Mouse (Mus musculus) hindbrain, postnatal 0 days (tissue): ENCODE data around the gene Cers2. TPM values are rescaled to one million over a fixed set of nuclear protein-coding genes. Genes with fewer than 3 reads are reported as not detected.
"Not testable (repeated sequence)": the region's sequence is repeated elsewhere in the genome, so short reads cannot be mapped to it uniquely, and the experiment has no call there.

Experiments used
- ATAC-seq: fragments of 200-750 bp; cut with Nextera tagmentation; 2 replicates; pipeline ENCODE4 v1.8.0; 2017; ENCODE audit warnings: mild to moderate bottlenecking, moderate TSS enrichment, moderate library complexity
- DNase-seq: peaks from one replicate; pipeline ENCODE4 v3.0.0-alpha.2; 2015; ENCODE audit warnings: low spot score
- H3K27ac ChIP-seq: fragments of 300-500 bp; sonication (generic); 2 replicates; pipeline ENCODE4 v1.5.1; 2014; ENCODE audit warnings: mild to moderate bottlenecking
- H3K27me3 ChIP-seq: fragments of 300-500 bp; sonication (generic); 2 replicates; pipeline ENCODE4 v1.6.1; 2014; ENCODE audit warnings: low read length, mixed read lengths; ENCODE audit not compliant: insufficient read depth
- H3K36me3 ChIP-seq: fragments of 300-500 bp; sonication (generic); 2 replicates; pipeline ENCODE4 v1.6.1; 2014; ENCODE audit warnings: low read length, mixed read lengths; ENCODE audit not compliant: insufficient read depth
- H3K4me1 ChIP-seq: fragments of 300-500 bp; sonication (generic); 2 replicates; pipeline ENCODE4 v1.6.1; 2014; ENCODE audit warnings: antibody characterized with exemption, low read length, mixed read lengths; ENCODE audit not compliant: insufficient read depth
- H3K4me2 ChIP-seq: fragments of 300-500 bp; sonication (generic); 2 replicates; pipeline ENCODE4 v1.6.1; 2014; ENCODE audit warnings: low read depth, mild to moderate bottlenecking, low read length, moderate library complexity, mixed read lengths
- H3K4me3 ChIP-seq: fragments of 300-500 bp; sonication (generic); 2 replicates; pipeline ENCODE4 v1.5.1; 2014; ENCODE audit warnings: low read length
- H3K9ac ChIP-seq: fragments of 300-500 bp; sonication (generic); replicated peaks from 2 replicates; pipeline ENCODE4 v1.6.1; 2014; ENCODE audit warnings: mild to moderate bottlenecking, low read length, moderate library complexity, mixed read lengths
- H3K9me3 ChIP-seq: fragments of 300-500 bp; sonication (generic); 2 replicates; pipeline ENCODE4 v1.6.1; 2016; ENCODE audit warnings: low read length, mixed read lengths
- CTCF ChIP-seq: IDR thresholded peaks from 2 replicates; pipeline ENCODE4 v1.5.1; 2016; ENCODE audit warnings: antibody characterized with exemption, control low read depth, low read depth
- WGBS: fragments of 180-500 bp; shearing (Covaris S2); extraction: QIAGEN DNeasy Blood & Tissue Kit; methylation state at CpG from one replicate; pipeline ENCODE4 v1.1.7; 2014; 5-methylcytosine and 5-hydroxymethylcytosine counted together
- polyA plus RNA-seq: library from polyadenylated mRNA; unstranded; fragments of >200 nt; fragmentation: Nextera tagmentation; extraction: Ambion mirVana; gene quantifications from 2 replicates; pipeline ENCODE4 v1.2.1, GENCODE M21; 2015
- total RNA-seq: library from RNA; depleted of rRNA; stranded (reverse); fragments of >200 nt; gene quantifications from 2 replicates; pipeline ENCODE4 v1.2.3, GENCODE M21; 2014

Gene Cers2
- total and polyA plus RNA-seq, 2 experiments from 2014 or later, result 64.0 to 87.4 TPM

DNA sequence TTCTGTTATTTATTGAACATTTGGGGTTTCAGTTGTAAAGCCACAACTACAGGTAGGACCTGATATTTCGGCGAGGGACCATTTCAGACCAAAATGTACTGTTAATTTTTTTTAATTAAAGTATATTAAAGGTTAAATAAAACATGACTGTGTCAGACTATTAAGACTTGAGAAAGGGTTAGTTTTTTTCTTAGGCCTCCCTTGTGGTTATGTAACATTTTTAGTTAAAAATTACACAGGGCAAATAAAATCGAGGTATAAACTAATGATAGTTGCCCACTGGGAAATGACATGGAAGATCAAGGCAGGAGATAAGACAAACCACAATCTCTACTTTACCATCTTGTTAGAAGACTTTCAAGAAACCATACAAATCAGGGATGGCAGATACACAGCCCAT lies 8.8 kb downstream of the Cers2 start:
- H3K27me3 ChIP-seq, result no peaks in the 10 kb centered on the region
- no peak overlapping the region for H3K4me3 ChIP-seq
- 91% methylated on average over 3 of the region's 3 CpGs for WGBS
- H3K9ac ChIP-seq, result no peak overlapping the region
- TF ChIP-seq CTCF, result no peak
- DNase-seq, result no peak
- no peaks in the 10 kb centered on the region for H3K4me1 ChIP-seq
- no peak overlapping the region for H3K27ac ChIP-seq
- peaks cover 69% of the 10 kb centered on the region for H3K36me3 ChIP-seq
- ATAC-seq, result no peak
- no peaks in the 10 kb centered on the region for H3K9me3 ChIP-seq
- no peak overlapping the region for H3K4me2 ChIP-seq

DNA sequence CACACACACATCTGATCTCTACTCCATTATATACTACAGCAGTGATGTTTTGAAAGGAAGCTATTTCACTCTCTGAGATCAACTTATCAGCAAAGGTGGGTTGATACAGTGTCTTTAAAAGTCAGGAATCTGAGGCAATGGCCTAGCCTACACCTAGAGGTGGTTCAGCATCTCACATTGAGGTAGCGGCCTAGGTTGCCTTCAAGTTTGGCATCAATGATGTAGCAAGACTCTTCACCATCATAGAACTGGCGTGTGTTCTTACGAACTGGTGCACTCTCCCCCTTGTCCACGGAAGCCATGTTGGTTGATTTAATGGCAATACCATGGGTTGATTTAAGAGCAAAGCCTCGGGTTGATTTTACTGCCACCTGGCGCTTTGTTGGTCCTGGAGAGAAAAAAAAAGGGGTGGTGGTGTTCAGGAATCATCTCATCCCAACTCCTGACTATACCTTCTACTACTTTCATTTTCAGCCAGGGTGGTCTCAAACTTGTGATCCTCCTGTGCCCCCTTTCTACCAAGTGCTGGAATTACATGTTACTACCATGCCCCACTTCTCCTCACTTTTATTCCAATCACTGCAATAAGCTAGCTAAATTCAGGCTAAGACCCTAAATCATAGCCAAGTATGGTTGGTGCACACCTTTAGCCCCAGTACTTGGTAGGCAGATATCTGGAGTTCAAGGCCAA lies 10.0 kb downstream of the Cers2 start:
- Histone ChIP-seq H3K4me1 (no peaks in the 10 kb centered on the region), H3K9ac (no peak overlapping the region), H3K27me3 (no peaks in the 10 kb centered on the region), H3K9me3 (no peaks in the 10 kb centered on the region), H3K4me3 (no peak overlapping the region), H3K36me3 (peaks cover 75% of the 10 kb centered on the region), H3K4me2 (no peak overlapping the region), H3K27ac (no peak overlapping the region)
- DNase-seq (no peak), ATAC-seq (no peak)
- TF ChIP-seq CTCF, result peak; percentile 48
- WGBS, result 94% methylated on average over 6 of the region's 6 CpGs

DNA sequence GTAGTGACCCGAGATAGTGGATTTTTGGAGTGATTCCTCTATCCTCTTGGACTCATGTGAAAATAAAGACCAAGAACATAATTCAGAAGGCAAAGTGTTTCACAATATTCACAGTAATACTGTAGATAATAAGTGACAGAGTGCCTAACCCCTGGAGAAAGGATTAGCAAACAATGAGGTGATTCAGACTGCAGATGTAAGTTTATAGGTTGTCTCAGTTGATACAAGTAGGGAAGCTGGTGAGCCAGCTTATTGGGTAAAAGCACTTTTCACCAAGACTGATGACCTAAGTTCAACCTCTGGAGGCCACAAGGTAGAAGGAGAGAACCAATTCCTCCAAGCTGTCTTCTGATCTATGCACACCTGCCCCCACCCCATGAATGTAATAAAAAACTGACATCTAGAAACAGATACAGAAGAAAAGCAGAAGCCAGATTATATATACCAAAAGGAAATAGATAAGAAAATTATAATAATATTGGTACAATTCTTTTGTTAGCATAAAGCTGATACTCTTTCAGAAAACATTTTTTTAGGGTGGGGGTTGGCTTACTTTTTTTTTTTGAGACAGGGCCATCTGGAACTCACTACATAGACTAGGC lies 14.3 kb downstream of the Cers2 start:
- Histone ChIP-seq H3K36me3 (peaks cover 60% of the 10 kb centered on the region), H3K4me3 (no peak overlapping the region), H3K9ac (no peak overlapping the region), H3K9me3 (no peaks in the 10 kb centered on the region), H3K4me1 (no peaks in the 10 kb centered on the region), H3K27ac (no peak overlapping the region), H3K27me3 (no peaks in the 10 kb centered on the region), H3K4me2 (no peak overlapping the region)
- 92% methylated on average over 1 of the region's 1 CpGs for WGBS
- DNase-seq (no peak), ATAC-seq (no peak)
- no peak for TF ChIP-seq CTCF

DNA sequence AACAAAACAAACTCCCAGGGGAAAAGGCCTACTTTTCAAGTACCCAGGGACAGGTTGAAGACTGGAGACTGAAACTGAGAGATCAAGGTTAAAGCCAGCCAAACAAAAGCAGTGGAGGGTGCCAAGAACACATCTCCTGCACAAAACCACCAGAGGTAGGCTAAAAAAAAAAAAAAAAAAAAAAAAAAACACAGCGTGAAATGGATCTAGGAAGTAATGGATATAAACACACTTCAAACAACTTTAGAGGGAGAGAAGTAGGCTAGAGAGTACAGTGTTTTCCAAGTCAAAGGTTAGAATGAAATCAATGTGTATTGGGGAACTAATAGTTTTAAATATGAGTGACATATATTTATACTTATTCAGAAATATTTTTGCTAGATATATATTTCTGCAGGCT lies 16.9 kb downstream of the Cers2 start:
- no peak overlapping the region for H3K9ac ChIP-seq
- H3K36me3 ChIP-seq, result peaks cover 48% of the 10 kb centered on the region
- H3K27ac ChIP-seq, result no peak overlapping the region
- H3K4me1 ChIP-seq, result no peaks in the 10 kb centered on the region
- H3K27me3 ChIP-seq, result no peaks in the 10 kb centered on the region
- 75% methylated on average over 1 of the region's 1 CpGs for WGBS
- no peak overlapping the region for H3K4me3 ChIP-seq
- no peak for ATAC-seq
- no peak for DNase-seq
- H3K9me3 ChIP-seq, result no peaks in the 10 kb centered on the region
- H3K4me2 ChIP-seq, result no peak overlapping the region
- TF ChIP-seq CTCF, result no peak

DNA sequence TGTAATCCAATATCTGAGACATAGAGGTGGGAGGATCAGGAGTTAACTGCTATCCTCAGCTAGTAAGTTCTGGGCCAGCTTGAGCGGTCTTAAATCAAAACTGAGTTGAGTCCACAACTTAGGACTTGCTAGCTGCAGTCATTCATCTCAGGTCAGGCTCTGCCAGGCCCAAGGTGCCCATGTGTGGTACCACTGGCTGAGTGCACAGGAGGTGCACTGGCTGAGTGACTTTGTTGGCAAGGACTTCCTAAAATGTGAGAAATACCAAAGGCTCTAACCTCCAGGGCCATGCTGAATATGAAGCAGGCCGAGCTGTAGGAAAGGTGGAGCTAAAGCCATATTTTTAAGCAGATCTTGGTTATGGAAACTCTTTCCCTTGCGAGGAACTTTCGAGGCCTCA lies 22.8 kb downstream of the Cers2 start:
- Histone ChIP-seq H3K4me3 (no peak overlapping the region), H3K27me3 (no peaks in the 10 kb centered on the region), H3K27ac (no peak overlapping the region), H3K36me3 (peaks cover 77% of the 10 kb centered on the region), H3K9ac (no peak overlapping the region), H3K4me1 (no peaks in the 10 kb centered on the region), H3K9me3 (no peaks in the 10 kb centered on the region), H3K4me2 (no peak overlapping the region)
- ATAC-seq (no peak), DNase-seq (no peak)
- 96% methylated on average over 4 of the region's 4 CpGs for WGBS
- TF ChIP-seq CTCF, result no peak

DNA sequence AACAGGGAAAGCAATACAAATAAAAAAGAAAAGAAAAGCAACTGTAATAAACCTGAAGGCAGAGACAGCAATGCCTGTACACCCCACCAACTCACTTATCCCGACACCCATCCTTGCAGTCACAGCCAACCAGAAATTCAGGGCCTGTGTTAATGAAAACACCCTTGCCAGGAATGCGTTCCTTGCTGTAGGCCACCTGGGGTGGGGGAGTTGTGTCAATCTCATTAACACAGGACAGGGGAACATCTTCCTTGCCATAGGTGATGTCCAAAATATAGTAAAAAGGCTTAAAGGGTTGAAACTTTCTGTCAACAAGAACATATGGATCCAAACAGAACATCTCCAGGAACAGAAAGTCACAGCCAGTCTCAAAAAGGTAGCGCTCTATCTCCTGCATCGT lies 23.7 kb downstream of the Cers2 start:
- H3K4me1 ChIP-seq, result no peaks in the 10 kb centered on the region
- no peaks in the 10 kb centered on the region for H3K9me3 ChIP-seq
- TF ChIP-seq CTCF, result no peak
- ATAC-seq (no peak), DNase-seq (no peak)
- H3K27me3 ChIP-seq, result no peaks in the 10 kb centered on the region
- WGBS, result 87% methylated on average over 4 of the region's 4 CpGs
- H3K4me2 ChIP-seq, result no peak overlapping the region
- H3K27ac ChIP-seq, result no peak overlapping the region
- H3K36me3 ChIP-seq, result peaks cover 79% of the 10 kb centered on the region
- no peak overlapping the region for H3K4me3 ChIP-seq
- no peak overlapping the region for H3K9ac ChIP-seq

DNA sequence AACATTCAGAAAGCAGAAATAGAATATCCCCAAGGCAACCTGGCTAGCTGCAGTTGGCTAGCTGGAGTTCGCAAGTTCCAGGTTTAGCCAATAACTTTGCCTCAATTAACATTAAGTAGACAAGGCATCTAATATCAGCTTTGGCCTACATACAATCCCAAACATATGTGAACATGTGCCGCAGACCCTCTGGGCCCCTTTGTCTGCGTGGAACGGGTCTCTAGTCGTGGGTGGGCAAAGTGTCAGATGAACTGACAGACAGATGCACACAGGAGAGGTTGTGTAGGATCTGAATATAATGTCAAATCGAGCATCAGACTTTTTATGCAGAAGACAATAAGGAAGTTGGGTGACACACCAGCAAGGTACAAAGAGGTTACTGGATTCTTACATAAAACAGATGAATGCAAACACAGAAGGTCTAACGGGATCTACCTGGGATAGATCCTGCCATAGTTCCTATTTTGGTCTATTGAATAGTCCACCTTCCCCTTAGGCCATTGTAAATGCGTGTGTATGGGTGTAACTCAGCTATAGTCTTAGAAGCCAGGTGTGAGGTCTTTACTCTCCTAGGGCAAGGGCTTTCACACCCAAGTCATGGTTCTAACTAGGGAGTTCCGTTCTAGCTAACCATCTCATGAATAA lies 28.9 kb downstream of the Cers2 start:
- not testable (repeated sequence) for H3K4me2 ChIP-seq, H3K9me3 ChIP-seq, ATAC-seq, H3K9ac ChIP-seq, DNase-seq, H3K4me1 ChIP-seq, H3K27me3 ChIP-seq, H3K27ac ChIP-seq, H3K4me3 ChIP-seq
- peaks cover 70% of the 10 kb centered on the region for H3K36me3 ChIP-seq
- 94% methylated on average over 9 of the region's 9 CpGs for WGBS
